Mouse (Mus musculus) MEL (cell line): ENCODE measurements at regions not wholly inside any gene's neighbourhood (a gene's known extent, or its start where the extent isn't known, plus 50 kb on each side); places are given as distances from the start of the nearest gene placed in this dataset.

Source experiments
- DNase-seq: peaks from one replicate; pipeline ENCODE4 v3.0.0; 2011; ENCODE audit warnings: low read depth, low spot score
- H3K27ac ChIP-seq: 2 replicates; pipeline ENCODE4 v1.5.1; 2012; ENCODE audit warnings: low read depth, mild to moderate bottlenecking, control low read depth, low read length, moderate library complexity; ENCODE audit not compliant: control insufficient read depth
- H3K27me3 ChIP-seq, 2 experiments: fragments of 150-350 bp in 1 of 2; sonication (generic) in 1 of 2; 2 replicates each; pipeline ENCODE4 v1.6.1; 2012; ENCODE audit warnings: low read length in 2 of 2, mild to moderate bottlenecking in 2 of 2, improper control_type of control experiment in 1 of 2, moderate library complexity in 1 of 2; ENCODE audit not compliant: insufficient read depth in 2 of 2, control insufficient read depth in 1 of 2
- H3K36me3 ChIP-seq, 2 experiments: 2 replicates each; pipeline ENCODE4 v1.6.1; 2012 to 2014; ENCODE audit warnings: low read length in 2 of 2, improper control_type of control experiment in 1 of 2, inconsistent platforms in 1 of 2, mild to moderate bottlenecking in 1 of 2; ENCODE audit not compliant: insufficient read depth in 2 of 2, control insufficient read depth in 1 of 2
- H3K4me1 ChIP-seq, 2 experiments: fragments of 150-350 bp in 1 of 2; sonication (generic) in 1 of 2; 2 replicates each; pipeline ENCODE4 v1.6.1; 2012; ENCODE audit warnings: low read length in 2 of 2, improper control_type of control experiment in 1 of 2, mild to moderate bottlenecking in 1 of 2; ENCODE audit not compliant: insufficient read depth in 2 of 2, control insufficient read depth in 1 of 2
- H3K4me3 ChIP-seq, 2 experiments: fragments of 150-350 bp in 1 of 2; sonication (generic) in 1 of 2; 2 replicates each; pipeline ENCODE4 v1.5.1; 2012; ENCODE audit warnings: low read depth in 2 of 2, low read length in 2 of 2, mild to moderate bottlenecking in 2 of 2, moderate library complexity in 2 of 2, control low read depth in 1 of 2, improper control_type of control experiment in 1 of 2; ENCODE audit not compliant: control insufficient read depth in 1 of 2, insufficient read depth in 1 of 2
- H3K79me2 ChIP-seq: 2 replicates; pipeline ENCODE4 v1.6.1; 2012; ENCODE audit warnings: mild to moderate bottlenecking, low read length, moderate library complexity; ENCODE audit not compliant: control insufficient read depth, poor library complexity, insufficient read depth
- H3K9ac ChIP-seq: 2 replicates; pipeline ENCODE4 v1.6.1; 2012; ENCODE audit warnings: low read depth, mild to moderate bottlenecking, control low read depth, low read length, moderate library complexity; ENCODE audit not compliant: control insufficient read depth, poor library complexity, severe bottlenecking
- H3K9me3 ChIP-seq: fragments of 150-350 bp; sonication (generic); replicated peaks from 2 replicates; pipeline ENCODE4 v1.6.1; 2012; ENCODE audit warnings: mild to moderate bottlenecking, low read length, improper control_type of control experiment, moderate library complexity; ENCODE audit not compliant: insufficient read depth
- BHLHE40 ChIP-seq: IDR thresholded peaks from 2 replicates; pipeline ENCODE4 v1.6.1; 2012; ENCODE audit warnings: low read depth, mild to moderate bottlenecking, inconsistent platforms, low read length, improper control_type of control experiment, borderline replicate concordance
- CHD1 ChIP-seq: IDR thresholded peaks from 2 replicates; pipeline ENCODE4 v1.6.1; 2012; ENCODE audit warnings: low read depth, mild to moderate bottlenecking, inconsistent platforms, low read length, improper control_type of control experiment
- CHD2 ChIP-seq: IDR thresholded peaks from 2 replicates; pipeline ENCODE4 v1.6.1; 2011; ENCODE audit warnings: low read length, improper control_type of control experiment
- CTCF ChIP-seq, 3 experiments: IDR thresholded peaks in 2 of 3; conservative IDR thresholded peaks in 1 of 3; 2 replicates each; pipeline ENCODE4 v1.5.1; 2011 to 2012; ENCODE audit warnings: low read length in 3 of 3, low read depth in 2 of 3, mild to moderate bottlenecking in 2 of 3, improper control_type of control experiment in 1 of 3, inconsistent platforms in 1 of 3, mixed read lengths in 1 of 3, moderate library complexity in 1 of 3; ENCODE audit not compliant: control insufficient read depth in 1 of 3, insufficient read depth in 1 of 3, poor library complexity in 1 of 3, severe bottlenecking in 1 of 3
- ELF1 ChIP-seq: IDR thresholded peaks from 2 replicates; pipeline ENCODE4 v1.6.1; 2014; ENCODE audit warnings: low read depth, mild to moderate bottlenecking, inconsistent platforms, low read length, improper control_type of control experiment, moderate library complexity
- EP300 ChIP-seq, 2 experiments: IDR thresholded peaks; 2 replicates each; pipeline ENCODE4 v1.6.1; 2011; ENCODE audit warnings: improper control_type of control experiment in 2 of 2, low read length in 2 of 2, low read depth in 1 of 2, mild to moderate bottlenecking in 1 of 2
- ETS1 ChIP-seq: IDR thresholded peaks from 2 replicates; pipeline ENCODE4 v1.6.1; 2012; ENCODE audit warnings: low read depth, mild to moderate bottlenecking, inconsistent platforms, low read length, improper control_type of control experiment, moderate library complexity
- HCFC1 ChIP-seq: IDR thresholded peaks from 2 replicates; pipeline ENCODE4 v1.6.1; 2012; ENCODE audit warnings: low read depth, mild to moderate bottlenecking, inconsistent platforms, low read length, improper control_type of control experiment, moderate library complexity
- MAFK ChIP-seq: IDR thresholded peaks from 2 replicates; pipeline ENCODE4 v1.6.1; 2011; ENCODE audit warnings: low read depth, mild to moderate bottlenecking, low read length, improper control_type of control experiment, borderline replicate concordance
- MAX ChIP-seq: IDR thresholded peaks from 2 replicates; pipeline ENCODE4 v1.6.1; 2011; ENCODE audit warnings: low read length, improper control_type of control experiment
- MAZ ChIP-seq: IDR thresholded peaks from 2 replicates; pipeline ENCODE4 v1.6.1; 2012; ENCODE audit warnings: low read depth, mild to moderate bottlenecking, inconsistent platforms, low read length, improper control_type of control experiment
- MXI1 ChIP-seq: IDR thresholded peaks from 2 replicates; pipeline ENCODE4 v1.6.1; 2011; ENCODE audit warnings: mild to moderate bottlenecking, low read depth, low read length, improper control_type of control experiment
- MYC ChIP-seq: IDR thresholded peaks from 2 replicates; pipeline ENCODE4 v1.6.1; 2011; ENCODE audit warnings: low read depth, mild to moderate bottlenecking, low read length, improper control_type of control experiment, moderate library complexity
- POLR2A ChIP-seq, 2 experiments: IDR thresholded peaks; 2 replicates each; pipeline ENCODE4 v1.6.1; 2011 to 2012; ENCODE audit warnings: low read length in 2 of 2, mild to moderate bottlenecking in 2 of 2, control low read depth in 1 of 2, improper control_type of control experiment in 1 of 2, low read depth in 1 of 2, moderate library complexity in 1 of 2; ENCODE audit not compliant: control insufficient read depth in 1 of 2, insufficient read depth in 1 of 2, poor library complexity in 1 of 2
- POLR2AphosphoS5 ChIP-seq: IDR thresholded peaks from 2 replicates; pipeline ENCODE4 v1.6.1; 2012; ENCODE audit warnings: low read depth, borderline replicate concordance, mild to moderate bottlenecking, inconsistent platforms, low read length, moderate library complexity, mixed read lengths
- RAD21 ChIP-seq: IDR thresholded peaks from 2 replicates; pipeline ENCODE4 v1.6.1; 2011; ENCODE audit warnings: mild to moderate bottlenecking, low read depth, low read length, improper control_type of control experiment
- RCOR1 ChIP-seq: IDR thresholded peaks from 2 replicates; pipeline ENCODE4 v1.6.1; 2012; ENCODE audit warnings: low read depth, mild to moderate bottlenecking, inconsistent platforms, low read length, improper control_type of control experiment
- SIN3A ChIP-seq: IDR thresholded peaks from 2 replicates; pipeline ENCODE4 v1.6.1; 2012; ENCODE audit warnings: low read length, improper control_type of control experiment, inconsistent platforms
- TAL1 ChIP-seq: IDR thresholded peaks from 2 replicates; pipeline ENCODE4 v1.6.1; 2012; ENCODE audit warnings: mild to moderate bottlenecking, inconsistent platforms, low read length, moderate library complexity, mixed read lengths
- TBP ChIP-seq: IDR thresholded peaks from 2 replicates; pipeline ENCODE4 v1.8.0; 2011; ENCODE audit warnings: low read depth, low read length, improper control_type of control experiment
- UBTF ChIP-seq: IDR thresholded peaks from 2 replicates; pipeline ENCODE4 v1.6.1; 2012; ENCODE audit warnings: low read depth, mild to moderate bottlenecking, inconsistent platforms, low read length, improper control_type of control experiment, moderate library complexity, borderline replicate concordance; ENCODE audit not compliant: insufficient read depth
- ZKSCAN1 ChIP-seq: IDR thresholded peaks from 2 replicates; pipeline ENCODE4 v1.6.1; 2012; ENCODE audit warnings: low read depth, mild to moderate bottlenecking, inconsistent platforms, low read length, improper control_type of control experiment, moderate library complexity
- ZMIZ1 ChIP-seq: IDR thresholded peaks from 2 replicates; pipeline ENCODE4 v1.6.1; 2012; ENCODE audit warnings: low read depth, mild to moderate bottlenecking, inconsistent platforms, low read length, improper control_type of control experiment, moderate library complexity
- ZNF384 ChIP-seq: IDR thresholded peaks from 2 replicates; pipeline ENCODE4 v1.6.1; 2012; ENCODE audit warnings: low read depth, mild to moderate bottlenecking, inconsistent platforms, low read length, improper control_type of control experiment

GRCm38 (mm10) chr7:67445203-67446041 is 72.8 kb upstream of the Mef2a start:
- H3K27me3 ChIP-seq = 0 out of 4 replicates have a peak, but pooled peaks cover 2% of the 10 kb centered on the region in 2 experiments
- peak; percentile 73 for DNase-seq
- peaks cover 0 to 15% of the 10 kb centered on the region in 2 experiments; a peak in 2 of 4 replicates for H3K4me1 ChIP-seq
- TF ChIP-seq TBP (no peak), UBTF (no peak), HCFC1 (0 out of 2 replicates have a peak, but pooled peaks have one; percentile 17), TAL1 (no peak), RAD21 (no peak), POLR2A (IDR thresholded peaks at IDR 0.05; ENCODE audit: control insufficient read depth in 1 of 2, insufficient read depth in 1 of 2, low read depth in 1 of 2, low read length in 2 of 2, poor library complexity in 1 of 2) (no peak), SIN3A (0 out of 2 replicates have a peak, but pooled peaks have one; percentile 30), ZNF384 (no peak), ETS1 (0 out of 2 replicates have a peak, but pooled peaks have one; percentile 24), MAFK (peak; percentile 85), MAX (peak; percentile 15; the same call in 1 of the 2 replicates), CHD1 (no peak), CHD2 (no peak), ZMIZ1 (no peak), ELF1 (no peak), CTCF (IDR thresholded peaks at IDR 0.05 in 2 of 3, conservative IDR thresholded peaks at IDR 0.05 in 1 of 3; ENCODE audit: control insufficient read depth in 1 of 3, insufficient read depth in 1 of 3, low read depth in 2 of 3, low read length in 3 of 3, poor library complexity in 1 of 3, severe bottlenecking in 1 of 3) (no peak), RCOR1 (no peak), BHLHE40 (0 out of 2 replicates have a peak, but pooled peaks have one; percentile 10), ZKSCAN1 (no peak), MXI1 (no peak), EP300 (IDR thresholded peaks at IDR 0.05; ENCODE audit: low read depth in 1 of 2, low read length in 2 of 2) (0 out of 4 replicates have a peak, but pooled peaks of 1 of the 2 experiments have one; percentile 29), MAZ (no peak), MYC (no peak; the same call in 1 of the 2 replicates), POLR2AphosphoS5 (no peak)
- peak overlapping the region; percentile 16 to 44 for H3K4me3 ChIP-seq
- H3K9me3 ChIP-seq = no peaks in the 10 kb centered on the region
- H3K9ac ChIP-seq = peak overlapping the region; percentile 44
- no peak overlapping the region; the same call in 1 of the 2 replicates for H3K27ac ChIP-seq
- H3K79me2 ChIP-seq = no peaks in the 10 kb centered on the region
- peaks cover 0 to 10% of the 10 kb centered on the region in 2 experiments; a peak in 2 of 4 replicates for H3K36me3 ChIP-seq
